Mouse (Mus musculus) left cerebral cortex, postnatal 25 days (tissue): ENCODE data around the gene Ganab. TPM values are rescaled to one million over a fixed set of nuclear protein-coding genes. Genes with fewer than 3 reads are reported as not detected.
"Not testable (repeated sequence)": the region's sequence is repeated elsewhere in the genome, so short reads cannot be mapped to it uniquely, and the experiment has no call there.

Experiments used
- DNase-seq, 2 experiments: peaks; one replicate each; pipeline ENCODE4 v3.0.0; 2022; ENCODE audit warnings: low spot score in 2 of 2, mixed read lengths in 1 of 2
- intact Hi-C: fragments of 180-260 bp; cut with DNase I; formaldehyde crosslinking; loops from one replicate; pipeline ENCODE4 v1.15.1; 2025
- total RNA-seq, 2 experiments: library from RNA; stranded (reverse); gene quantifications; 2 replicates each; pipeline ENCODE4 v1.2.3; 2021

Ganab gene
- total RNA-seq: 100 to 1,000 TPM in 1 of 2 experiments, 10 to 100 TPM in 1; 98.5 to 102 TPM

DNA sequence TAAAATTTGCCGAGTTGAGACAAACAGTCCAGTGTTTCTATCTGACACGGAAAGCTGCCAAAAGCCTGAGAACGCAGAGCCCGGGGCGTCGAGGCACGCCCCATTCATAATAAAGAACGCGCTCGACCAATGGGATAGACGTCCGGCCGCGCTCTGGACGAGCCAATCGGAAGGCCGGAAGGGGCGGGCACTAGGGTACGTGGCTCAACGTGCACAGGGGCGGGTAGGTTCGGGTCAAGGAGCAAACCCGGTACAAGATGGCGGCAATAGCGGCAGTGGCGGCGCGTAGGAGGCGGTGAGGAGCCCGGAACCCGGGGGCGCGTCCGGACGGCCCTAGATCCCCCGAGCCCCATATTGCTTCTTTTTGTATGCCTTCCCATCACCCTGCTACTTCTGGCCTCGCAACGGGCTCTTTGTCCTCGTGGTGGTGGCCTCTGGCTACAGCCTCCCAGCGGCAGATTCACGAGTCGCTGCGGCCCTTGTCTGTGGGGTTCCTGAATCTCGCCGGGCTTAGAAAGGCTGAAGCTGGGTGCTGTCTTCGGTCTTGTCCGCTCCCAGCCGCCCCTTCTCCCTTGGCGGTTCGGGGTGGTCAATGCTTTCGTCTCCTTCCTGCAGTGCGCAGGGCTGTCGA, at the start of gene Ganab:
Gene Ganab (plus strand): TSS at position 207 of the 631 bp plus-strand sequence.
- intact Hi-C loops: loop anchor here (2.0 to 5.0 kb wide), 2 partner anchors 15 to 54 kb away; partner anchors contain the start of gene Tut1
- peak; percentile 97 to 98 for DNase-seq

GRCm38 (mm10) chr19:8848356-8848755, 49.5 kb upstream of the Ganab start:
- intact Hi-C loops: no loop called here
- DNase-seq: no peak

DNA sequence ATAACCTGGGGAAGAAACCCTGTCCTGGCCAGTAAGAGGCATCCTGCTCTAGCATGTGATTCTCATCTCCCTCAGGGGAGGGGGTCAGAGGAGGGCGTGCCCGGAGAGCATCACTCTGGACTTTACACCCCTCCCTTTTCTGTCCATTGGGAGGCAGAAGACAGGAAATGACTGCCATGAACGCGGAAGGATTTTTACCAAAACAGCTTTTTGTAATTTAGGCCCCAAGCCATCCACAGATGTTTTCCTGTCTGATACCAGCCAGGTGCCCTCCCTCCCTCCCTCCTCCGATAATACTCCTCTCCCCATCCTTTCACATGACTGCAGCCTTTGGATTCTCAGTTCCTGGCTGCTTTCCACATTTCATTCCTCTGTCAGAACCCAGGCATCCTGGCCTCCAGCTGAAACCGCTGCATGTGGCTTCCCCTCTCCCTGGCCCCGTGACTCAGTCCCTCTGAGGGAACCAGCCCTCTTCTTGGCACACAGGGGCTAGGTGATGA, 47.4 kb upstream of the Ganab start, which contains the start of gene Lrrn4cl:
Gene Lrrn4cl (plus strand): TSS at position 367 of the 500 bp plus-strand sequence.
- DNase-seq: no peak
- intact Hi-C loops: no loop called here

- intact Hi-C loops: no loop called here
- no peak for DNase-seq
These were observed 46.2 kb upstream of the Ganab start for GRCm38 (mm10) chr19:8851639-8852038.

- intact Hi-C loops: no loop called here
- DNase-seq: peak in 1 of 2 experiments; percentile 70
These were observed 45.5 kb upstream of the Ganab start for GRCm38 (mm10) chr19:8852236-8852928.

DNA sequence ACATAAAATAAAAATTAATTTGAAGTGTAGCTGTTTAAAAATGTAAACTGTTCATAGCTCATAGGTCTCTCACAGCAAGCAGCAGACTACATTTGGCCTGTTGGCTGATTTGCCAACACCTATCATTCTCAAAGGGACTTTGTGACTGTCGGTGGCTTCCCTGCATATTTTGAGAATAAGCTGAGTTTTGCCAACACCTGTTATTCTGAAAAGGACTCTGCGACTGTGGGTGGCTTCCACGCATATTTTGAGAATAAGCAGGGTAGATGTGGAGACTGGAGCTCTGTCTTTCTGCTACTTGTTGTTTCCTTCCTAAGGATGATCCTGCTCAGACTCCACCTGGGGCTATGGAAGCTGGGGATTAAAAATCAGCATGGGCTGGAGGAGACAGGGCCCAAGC, 44.8 kb upstream of the Ganab start:
- intact Hi-C loops: no loop called here
- DNase-seq: peak in 1 of 2 experiments; percentile 76

GRCm38 (mm10) chr19:8857689-8858088, 40.2 kb upstream of the Ganab start:
- no peak for DNase-seq

DNA sequence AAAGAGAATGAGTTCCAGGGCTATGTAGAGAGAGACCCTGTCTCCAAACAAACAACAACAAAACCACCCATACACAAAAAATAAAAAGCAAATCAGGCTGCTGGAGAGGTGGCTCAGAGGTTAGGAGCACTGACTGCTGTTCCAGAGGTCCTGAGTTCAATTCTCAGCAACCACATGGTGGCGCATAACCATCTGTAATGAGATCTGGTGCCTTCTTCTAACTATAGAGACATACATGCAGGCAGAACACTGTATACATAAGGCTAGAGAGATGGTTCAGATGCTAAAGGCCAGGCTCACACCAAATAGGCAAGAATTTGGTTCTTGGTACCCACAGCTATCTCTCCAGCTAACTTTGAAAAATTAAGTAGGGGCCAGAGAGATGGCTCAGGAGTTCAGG, 38.9 kb upstream of the Ganab start:
- intact Hi-C loops: loop anchor here (5.0 kb wide), 1 partner anchor 253 kb away; no protein-coding TSS in a partner anchor
- DNase-seq: no peak

More at GRCm38 (mm10) chr19:8857689-8858088, 40.2 kb upstream of the Ganab start:
- intact Hi-C loops: loop anchor here (5.0 kb wide), 1 partner anchor 255 kb away; no protein-coding TSS in a partner anchor

DNA sequence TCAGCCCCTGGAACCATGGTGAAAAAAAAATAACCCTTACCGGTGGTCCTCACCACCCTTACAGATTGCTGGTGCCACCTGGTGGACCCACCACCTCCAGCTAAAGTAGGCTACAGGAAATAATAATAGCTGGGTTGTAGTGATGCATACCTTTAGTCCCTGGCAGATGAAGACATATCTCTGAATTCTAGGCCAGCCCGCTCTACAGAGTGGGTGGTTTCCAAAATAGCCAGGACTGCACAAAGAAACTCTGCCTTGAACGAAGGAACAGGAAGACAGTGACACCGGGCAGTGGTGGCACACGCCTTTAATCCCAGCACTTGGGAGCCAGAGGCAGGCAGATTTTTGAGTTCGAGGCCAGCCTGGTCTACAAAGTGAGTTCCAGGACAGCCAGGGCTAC, 33.6 kb upstream of the Ganab start:
- DNase-seq: peak in 1 of 2 experiments; percentile 71
- intact Hi-C loops: no loop called here

- intact Hi-C loops, DNase-seq: not testable (repeated sequence)
These were observed 27.5 kb upstream of the Ganab start for GRCm38 (mm10) chr19:8870381-8870780.

GRCm38 (mm10) chr19:8870838-8871237, 27.0 kb upstream of the Ganab start:
- intact Hi-C loops: no loop called here
- DNase-seq: no peak

- peak; percentile 96 to 99 for DNase-seq
- intact Hi-C loops: no loop called here
These were observed 26.3 kb upstream of the Ganab start, which contains the start of gene Ubxn1 for GRCm38 (mm10) chr19:8871267-8872186. Ubxn1 (plus strand) TSS chr19:8871496.

DNA sequence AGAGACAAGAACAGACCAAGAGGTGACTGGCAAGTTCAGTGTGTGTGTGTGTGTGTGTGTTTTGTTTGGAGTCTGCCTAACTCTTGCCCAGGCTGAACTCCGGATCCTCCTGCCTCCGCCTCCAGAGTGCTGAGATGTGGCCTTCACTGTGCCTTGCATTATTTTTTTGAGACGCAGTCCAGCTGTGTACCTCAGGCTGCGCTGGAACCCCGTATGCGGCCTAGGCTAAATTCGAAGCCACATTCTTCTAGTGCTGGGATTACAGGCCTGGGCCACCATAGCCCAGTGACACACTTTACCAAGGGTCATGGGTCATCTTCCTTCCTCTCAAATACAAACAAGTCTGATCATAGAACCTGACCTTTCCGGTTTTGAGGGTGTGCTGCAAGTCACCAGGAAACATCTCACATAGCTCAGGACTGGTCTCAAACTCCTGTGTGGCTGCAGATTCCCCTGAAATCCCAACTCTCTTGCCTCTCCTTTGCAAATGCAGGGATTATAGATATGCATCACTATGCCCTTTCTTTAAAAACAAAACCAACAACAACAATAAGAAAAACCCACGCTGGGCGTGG, 25.5 kb upstream of the Ganab start:
- DNase-seq: no peak
- intact Hi-C loops: no loop called here

- DNase-seq: no peak
- intact Hi-C loops: no loop called here
These were observed 22.8 kb upstream of the Ganab start for GRCm38 (mm10) chr19:8875031-8875430.

DNA sequence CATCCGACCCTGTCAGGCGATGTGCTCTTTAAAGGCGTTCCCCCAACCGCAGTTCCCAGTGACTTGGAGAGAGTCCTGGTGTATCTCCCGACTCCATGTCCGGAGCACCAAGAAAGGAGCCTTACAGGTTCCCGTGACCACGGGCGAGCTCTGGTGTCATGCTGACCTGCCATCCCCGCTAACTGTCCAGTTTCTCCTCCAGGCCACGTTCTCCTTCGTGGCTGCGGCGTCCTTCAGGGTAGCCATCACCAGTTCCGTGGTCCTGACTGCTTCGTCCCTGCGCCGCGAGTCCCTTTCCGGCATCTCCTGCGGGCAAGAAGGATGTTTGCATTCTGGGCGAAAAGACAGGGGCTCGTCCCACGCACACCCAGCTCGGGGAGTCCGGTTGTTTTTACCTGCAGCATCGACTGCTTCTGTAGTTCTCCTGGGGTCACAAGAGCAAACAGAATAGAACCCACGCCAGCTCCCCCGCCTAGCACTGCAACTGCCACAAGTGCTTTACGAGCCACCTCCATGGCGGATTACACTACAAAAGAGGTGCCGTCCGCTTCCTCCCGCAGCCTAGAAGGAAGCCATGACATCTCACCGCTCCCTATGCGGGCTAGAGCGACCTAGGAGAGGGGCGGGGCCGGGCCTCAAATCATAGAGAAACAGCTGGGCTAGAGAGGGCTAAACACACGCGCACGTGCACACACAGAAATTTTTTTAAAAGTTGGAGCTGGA, 17.4 kb upstream of the Ganab start, which contains the start of gene Uqcc3:
Gene Uqcc3 (minus strand): TSS at position 613 of the 723 bp plus-strand sequence.
- intact Hi-C loops: no loop called here
- DNase-seq: peak; percentile 89 to 93

- DNase-seq: no peak
- intact Hi-C loops: no loop called here
These were observed 16.9 kb upstream of the Ganab start for GRCm38 (mm10) chr19:8881034-8881392.

DNA sequence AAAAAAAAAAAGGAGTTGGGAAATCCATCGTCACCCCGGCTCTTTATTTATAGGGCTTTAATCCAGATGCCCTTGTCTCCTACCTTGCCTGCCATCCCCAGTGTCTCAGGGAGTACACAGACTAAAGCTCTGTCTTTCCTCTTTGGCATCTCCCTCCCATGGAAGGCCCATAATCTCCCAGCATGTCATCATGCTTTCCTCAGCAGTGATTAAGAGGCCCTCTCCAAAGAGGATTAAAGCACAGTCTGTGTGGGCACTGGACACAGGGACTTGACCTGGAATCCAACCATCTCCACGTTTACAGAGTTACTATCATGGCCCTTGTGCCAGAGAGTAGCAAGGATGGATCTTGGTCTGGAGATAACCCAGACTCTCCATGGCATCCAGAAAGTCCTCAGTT, 14.3 kb upstream of the Ganab start, which contains the start of the genes Lbhd1 and Gm49403:
Gene Lbhd1 (plus strand): TSS at position 117 of the 400 bp plus-strand sequence.
Gene Gm49403 (plus strand): TSS at position 315 of the 400 bp plus-strand sequence.
- intact Hi-C loops: no loop called here

GRCm38 (mm10) chr19:8886916-8887584, 10.8 kb upstream of the Ganab start:
- intact Hi-C loops: loop anchor here (5.0 kb wide), 1 partner anchor 45 kb away; no protein-coding TSS in a partner anchor
- no peak for DNase-seq

More for the DNA sequence above, 14.3 kb upstream of the Ganab start, which contains the start of the genes Lbhd1 and Gm49403:
- no peak for DNase-seq
